Mouse (Mus musculus) urinary bladder, postnatal 36 days (tissue): ENCODE results near the gene Ankrd54.
"Not testable (repeated sequence)": the region's sequence is repeated elsewhere in the genome, so short reads cannot be mapped to it uniquely, and the experiment has no call there.

Source experiments
- DNase-seq, 2 experiments: peaks; one replicate each; pipeline ENCODE4 v3.0.0; 2022; ENCODE audit warnings: low spot score in 2 of 2, mixed read lengths in 1 of 2

Ankrd54 gene

DNA sequence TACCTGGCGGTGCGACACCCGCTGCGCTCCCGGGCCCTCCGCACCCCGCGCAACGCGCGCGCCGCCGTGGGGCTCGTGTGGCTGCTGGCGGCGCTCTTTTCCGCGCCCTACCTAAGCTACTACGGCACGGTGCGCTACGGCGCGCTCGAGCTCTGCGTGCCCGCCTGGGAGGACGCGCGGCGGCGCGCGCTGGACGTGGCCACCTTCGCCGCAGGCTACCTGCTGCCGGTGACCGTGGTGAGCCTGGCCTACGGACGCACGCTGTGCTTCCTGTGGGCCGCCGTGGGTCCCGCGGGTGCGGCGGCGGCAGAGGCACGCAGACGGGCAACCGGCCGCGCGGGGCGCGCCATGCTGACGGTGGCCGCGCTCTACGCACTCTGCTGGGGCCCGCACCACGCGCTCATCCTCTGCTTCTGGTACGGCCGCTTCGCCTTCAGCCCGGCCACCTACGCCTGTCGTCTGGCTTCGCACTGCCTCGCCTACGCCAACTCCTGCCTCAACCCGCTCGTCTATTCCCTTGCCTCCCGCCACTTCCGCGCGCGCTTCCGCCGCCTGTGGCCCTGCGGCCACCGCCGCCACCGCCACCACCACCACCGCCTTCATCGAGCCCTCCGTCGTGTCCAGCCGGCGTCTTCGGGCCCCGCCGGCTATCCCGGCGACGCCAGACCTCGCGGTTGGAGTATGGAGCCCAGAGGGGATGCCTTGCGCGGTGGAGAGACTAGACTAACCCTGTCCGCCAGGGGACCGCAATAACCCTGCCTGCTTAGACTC lies 19.8 kb downstream of the Ankrd54 start:
- no peak for DNase-seq

GRCm38 (mm10) chr15:79041585-79041984 lies 21.1 kb downstream of the Ankrd54 start, which contains the start of gene Galr3:
Galr3 (plus strand) TSS chr15:79041885.
- no peak for DNase-seq

- DNase-seq, result no peak
Measured at GRCm38 (mm10) chr15:79040501-79041416, 21.9 kb downstream of the Ankrd54 start.

GRCm38 (mm10) chr15:79038853-79039252 lies 23.8 kb downstream of the Ankrd54 start:
- peak; percentile 73 to 83 for DNase-seq

GRCm38 (mm10) chr15:79038331-79038730 lies 24.4 kb downstream of the Ankrd54 start:
- no peak for DNase-seq

DNA sequence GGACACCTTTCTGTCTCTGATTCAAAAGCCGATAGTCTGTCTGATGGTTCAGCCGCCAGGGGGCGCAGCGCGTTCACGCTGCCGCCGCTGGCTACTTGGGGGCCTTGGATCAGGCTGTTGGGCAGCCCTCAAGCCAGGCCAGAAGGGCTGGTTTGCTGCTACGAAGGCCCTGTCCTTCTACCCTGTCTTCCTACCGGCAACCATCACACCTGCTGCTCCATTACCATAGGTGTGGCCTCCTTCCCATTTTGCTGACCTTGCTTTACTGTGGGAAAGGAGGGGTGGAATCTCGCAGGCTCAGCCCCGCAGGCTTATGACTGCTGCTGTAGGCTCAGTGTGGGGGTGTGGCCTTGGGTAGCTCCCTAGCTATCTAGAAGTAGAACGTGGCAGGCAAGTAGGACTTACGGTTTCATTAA lies 24.8 kb downstream of the Ankrd54 start:
- peak; percentile 59 to 71 for DNase-seq

- DNase-seq, result not testable (repeated sequence)
Measured at GRCm38 (mm10) chr15:79031908-79032307, 30.8 kb downstream of the Ankrd54 start.

DNA sequence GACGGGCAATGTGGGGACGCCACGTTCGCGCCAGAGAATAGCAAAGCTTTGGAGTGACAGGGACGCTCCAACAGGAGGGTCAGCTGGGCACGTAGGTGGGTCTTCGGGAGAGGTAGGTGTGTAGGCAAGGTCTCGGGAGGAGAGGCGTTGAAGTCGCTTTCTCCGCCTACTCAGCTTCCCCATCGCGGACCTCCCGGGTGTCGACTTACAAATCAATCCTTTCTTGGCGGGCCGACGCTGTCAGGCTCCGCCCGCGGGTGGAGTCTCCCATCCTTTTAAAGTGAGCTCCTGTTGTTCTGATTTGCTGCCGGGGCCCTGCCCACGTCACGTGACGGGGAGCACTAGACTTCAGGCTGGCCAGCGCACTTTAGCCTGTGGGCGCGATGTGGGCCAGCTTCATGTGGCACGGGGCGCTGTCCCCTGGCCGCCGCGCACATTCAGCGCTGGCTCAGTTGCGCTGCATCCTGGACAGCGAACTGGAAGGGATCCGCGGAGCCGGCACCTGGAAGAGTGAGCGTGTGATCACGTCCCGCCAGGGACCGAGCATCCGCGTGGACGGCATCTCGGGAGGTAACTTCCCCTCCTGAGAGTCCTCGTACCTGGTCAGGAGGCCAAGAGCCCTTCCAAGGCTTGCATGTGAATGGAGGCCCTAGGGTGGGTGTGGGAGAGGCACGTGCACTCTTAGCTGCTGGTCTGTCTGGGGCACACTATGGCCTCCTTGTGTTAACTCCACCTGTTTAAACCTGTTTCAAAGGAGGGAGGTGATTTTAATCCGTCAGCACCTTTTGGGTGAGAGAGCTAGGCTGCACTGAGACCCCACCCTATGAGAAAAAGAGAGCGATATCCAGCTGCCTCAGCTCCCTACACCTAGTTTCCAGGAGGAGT lies 31.9 kb downstream of the Ankrd54 start:
- DNase-seq, result peak; percentile 87 to 90

- no peak for DNase-seq
Measured at GRCm38 (mm10) chr15:79029519-79030241, 33.0 kb downstream of the Ankrd54 start.

- no peak for DNase-seq
Measured at GRCm38 (mm10) chr15:79028823-79029484, 33.7 kb downstream of the Ankrd54 start.

DNA sequence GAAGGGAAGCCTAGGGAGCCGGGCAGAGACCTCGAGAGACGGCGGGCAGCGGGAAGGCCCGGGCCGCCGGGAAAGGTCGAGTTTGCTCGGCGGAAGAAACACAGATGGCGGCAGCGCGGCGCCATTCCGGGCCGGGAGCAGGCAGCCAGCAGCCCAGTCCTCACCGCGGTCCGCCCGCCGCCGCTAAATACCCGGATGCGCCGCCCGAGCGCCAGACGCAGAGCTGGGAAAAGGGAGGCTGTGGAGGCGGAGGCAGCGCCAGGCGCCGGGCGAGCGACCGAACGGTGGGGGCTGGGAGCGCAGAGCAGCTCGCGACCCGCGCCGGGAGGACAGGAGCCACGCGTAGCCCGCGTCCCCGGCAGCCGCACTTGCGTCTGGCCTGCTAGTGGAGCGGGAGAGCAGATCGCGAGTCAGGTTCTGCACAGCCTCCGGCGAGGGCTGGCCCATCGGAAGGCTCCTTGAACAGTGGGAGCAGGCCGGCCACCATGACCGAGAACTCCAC lies 34.4 kb downstream of the Ankrd54 start, which contains the start of gene H1f0:
TSS of gene H1f0 (plus strand) at position 214 of the 502 bp plus-strand sequence.
- DNase-seq, result peak; percentile 90 to 95

GRCm38 (mm10) chr15:79027291-79028205 lies 35.1 kb downstream of the Ankrd54 start:
- DNase-seq, result no peak

GRCm38 (mm10) chr15:79026511-79027290 lies 36.0 kb downstream of the Ankrd54 start:
- DNase-seq, result no peak

- no peak for DNase-seq
Measured at GRCm38 (mm10) chr15:79025687-79026308, 36.9 kb downstream of the Ankrd54 start.

- no peak for DNase-seq
Measured at GRCm38 (mm10) chr15:79023366-79023765, 39.3 kb downstream of the Ankrd54 start.

DNA sequence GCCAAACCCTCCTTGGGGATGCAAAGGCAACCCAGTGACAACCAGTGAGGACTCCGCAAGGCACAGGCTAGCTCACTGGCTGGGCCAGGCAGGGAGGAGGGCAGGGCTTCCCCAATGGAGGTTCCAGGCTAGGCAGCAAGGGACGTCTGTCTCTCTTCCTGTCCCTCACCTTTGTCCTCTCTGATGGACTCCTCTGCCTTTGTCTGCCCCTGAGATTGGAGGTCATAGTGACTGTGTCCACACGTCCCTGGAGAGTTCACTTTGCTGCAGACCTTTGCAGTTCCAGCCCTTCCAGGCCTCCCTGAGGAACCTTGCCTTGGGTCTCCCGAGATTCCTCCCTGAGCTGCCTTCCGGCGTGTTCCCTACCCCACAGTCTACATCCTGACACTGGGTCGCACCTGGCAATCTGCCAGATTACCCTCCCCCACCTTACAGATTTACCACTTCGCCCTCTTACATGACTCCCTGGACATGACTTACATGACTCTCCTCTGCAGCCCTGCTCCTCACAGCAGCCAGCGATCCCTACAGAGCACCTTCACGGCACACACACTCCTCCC lies 39.9 kb downstream of the Ankrd54 start:
- DNase-seq, result no peak

GRCm38 (mm10) chr15:79018886-79019285 lies 43.8 kb downstream of the Ankrd54 start:
- DNase-seq, result no peak
